Mouse (Mus musculus) kidney, adult 11 months (tissue): ENCODE data around the gene Lyrm2.

ENCODE experiments used
- DNase-seq: peaks from one replicate; pipeline ENCODE4 v3.0.0; 2022

Gene Lyrm2

DNA sequence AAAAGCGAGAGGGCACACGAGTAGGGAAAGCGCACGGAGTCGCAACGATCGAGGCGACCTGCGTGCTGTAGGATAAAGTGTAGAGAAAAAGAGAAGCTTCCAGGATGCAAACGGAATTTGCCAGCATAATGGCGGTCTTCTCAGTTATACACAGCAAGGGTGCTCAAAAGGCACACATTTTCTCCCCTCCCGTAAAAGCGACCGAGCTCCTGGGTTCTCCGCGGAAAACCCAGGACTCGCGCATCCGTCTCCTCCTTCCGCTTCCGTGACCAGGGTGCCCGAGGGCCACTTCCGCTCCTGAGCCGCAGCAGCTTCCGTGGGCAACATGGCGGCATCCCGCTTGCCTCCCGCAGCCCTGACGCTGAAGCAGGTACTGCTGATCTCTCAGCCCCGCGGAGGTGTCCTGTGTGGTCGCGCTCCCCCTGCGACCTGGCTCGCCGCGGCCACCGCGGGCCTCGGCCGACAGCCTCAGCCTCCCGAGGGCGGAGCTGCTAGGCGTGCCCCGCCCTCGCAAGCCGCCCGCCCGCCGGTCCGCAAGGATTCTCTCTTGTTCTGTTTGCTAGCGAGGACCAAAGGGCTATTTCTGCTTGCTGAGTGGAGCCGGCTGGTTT lies at the start of gene Lyrm2:
Lyrm2 (plus strand) TSS at position 288 of the 611 bp plus-strand sequence.
- peak; percentile 76 for DNase-seq

DNA sequence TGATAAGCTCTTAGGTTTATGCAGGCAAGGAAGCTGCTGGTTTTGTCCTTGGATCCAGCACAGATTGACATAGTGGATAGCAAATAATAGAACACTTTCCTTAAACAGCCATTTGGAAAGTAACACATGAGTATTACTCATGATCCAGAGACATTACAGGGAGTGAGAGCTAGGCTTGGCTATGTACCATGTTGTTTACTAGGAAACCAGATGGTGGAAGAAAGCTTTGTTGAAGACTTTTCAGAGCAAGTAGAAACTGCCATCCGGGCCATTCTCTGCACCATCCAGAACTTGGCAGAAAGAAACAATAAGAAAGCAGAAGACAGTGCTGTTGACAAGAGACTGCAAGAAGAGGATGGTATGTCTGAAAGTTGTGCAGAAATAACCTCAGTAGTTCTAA lies 49.3 kb upstream of the Lyrm2 start:
- no peak for DNase-seq

DNA sequence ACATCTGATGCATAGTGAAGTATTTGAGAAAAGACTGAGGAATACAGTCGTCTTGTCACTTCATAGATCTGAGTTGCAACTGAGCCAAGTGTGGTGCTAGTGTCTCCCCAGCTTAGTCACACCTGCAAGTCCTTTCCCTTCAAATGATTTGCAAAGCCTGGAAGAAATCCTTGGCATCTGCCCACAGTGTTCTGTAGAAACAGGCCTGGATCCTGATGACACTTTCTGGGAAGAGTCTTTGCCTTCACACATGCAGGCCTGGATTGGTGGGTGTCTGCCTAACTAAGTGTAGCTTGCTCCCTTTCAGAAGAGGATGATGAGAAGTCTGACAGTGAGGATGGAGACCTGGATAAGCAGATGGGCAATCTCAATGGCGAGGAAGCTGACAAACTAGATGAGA lies 42.6 kb upstream of the Lyrm2 start:
- no peak for DNase-seq

DNA sequence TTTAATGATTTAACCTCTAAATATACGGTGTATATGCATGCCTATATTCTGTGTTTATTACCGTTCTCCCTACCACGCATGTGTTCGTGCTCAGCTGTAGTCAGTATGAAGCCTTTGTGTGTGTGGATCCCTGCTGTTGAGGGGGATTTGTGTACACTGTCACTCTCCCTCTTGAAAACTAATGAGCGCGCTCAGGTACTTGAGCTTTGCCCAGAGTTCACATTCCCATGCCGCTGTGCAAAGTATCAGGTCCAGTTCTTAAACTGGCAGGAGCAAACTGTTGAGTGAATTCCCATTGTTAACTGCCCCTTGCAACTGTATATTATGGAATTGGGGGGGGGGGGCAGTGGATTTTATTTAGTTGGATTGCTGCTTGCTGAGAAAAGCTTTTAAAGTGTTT lies 32.6 kb upstream of the Lyrm2 start:
- peak; percentile 41 for DNase-seq

DNA sequence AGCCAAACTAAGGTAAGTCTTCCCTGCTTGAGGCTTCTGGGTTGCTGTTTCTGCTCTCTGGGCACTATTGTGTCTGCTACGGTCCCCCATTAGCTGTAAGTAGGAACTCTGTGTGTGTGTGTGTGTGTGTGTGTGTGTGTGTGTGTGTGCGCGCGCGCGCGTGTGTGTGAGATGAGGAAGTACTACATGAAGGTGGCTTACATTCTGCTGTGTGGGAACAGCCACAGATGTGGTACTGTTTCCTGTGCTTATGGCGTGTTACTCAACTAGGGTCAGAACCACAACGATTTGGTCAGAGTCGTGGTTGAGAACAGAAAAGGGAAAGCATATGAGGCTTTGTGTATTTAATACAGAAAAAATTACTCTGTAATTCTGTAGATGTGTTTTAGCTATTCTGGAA lies 32.0 kb upstream of the Lyrm2 start:
- DNase-seq: no peak

DNA sequence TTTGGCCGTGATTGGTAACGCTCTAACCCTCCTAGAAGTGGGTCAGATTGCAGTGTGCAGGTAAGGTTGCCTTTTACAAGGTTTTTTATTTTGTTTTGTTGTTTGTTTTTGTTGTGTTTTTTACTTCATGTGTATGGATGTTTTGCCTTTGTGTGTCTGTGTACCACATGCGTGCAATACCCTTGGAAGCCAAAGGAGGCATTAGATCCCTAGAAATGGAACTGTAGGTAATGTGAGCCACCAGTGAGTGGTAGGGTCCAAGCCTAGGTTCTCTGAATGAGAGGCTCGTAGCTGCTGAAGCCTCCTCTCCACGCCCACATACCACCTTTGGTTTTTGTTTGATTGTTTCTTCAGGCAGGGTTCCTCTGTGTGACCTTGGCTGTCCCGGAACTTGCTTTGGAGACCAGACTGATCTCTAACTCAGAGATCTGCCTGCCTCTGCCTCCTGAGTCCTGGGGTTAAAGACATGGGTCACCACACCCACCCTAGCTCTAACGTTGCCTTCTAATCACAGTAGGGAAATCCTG lies 29.7 kb upstream of the Lyrm2 start:
- DNase-seq: no peak

DNA sequence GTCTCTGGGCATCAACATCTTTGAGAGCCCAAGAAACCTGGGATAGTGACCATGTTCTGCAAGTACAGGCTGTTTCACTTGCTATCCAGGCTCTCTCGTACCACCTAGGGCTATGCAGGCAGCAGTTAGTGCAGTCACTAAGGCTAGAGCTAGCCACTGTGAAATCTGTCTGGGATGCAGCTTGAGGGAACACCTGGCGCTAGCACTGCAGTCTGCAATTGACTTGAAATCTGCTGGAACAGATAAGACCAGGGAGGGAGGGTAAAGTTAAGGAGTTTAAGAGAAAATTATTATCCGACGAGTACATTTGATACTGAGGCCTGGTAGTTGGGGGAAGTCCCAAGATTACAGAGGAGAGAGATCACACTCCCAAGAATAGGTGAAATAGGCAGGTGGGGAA lies 20.1 kb upstream of the Lyrm2 start:
- DNase-seq: no peak

DNA sequence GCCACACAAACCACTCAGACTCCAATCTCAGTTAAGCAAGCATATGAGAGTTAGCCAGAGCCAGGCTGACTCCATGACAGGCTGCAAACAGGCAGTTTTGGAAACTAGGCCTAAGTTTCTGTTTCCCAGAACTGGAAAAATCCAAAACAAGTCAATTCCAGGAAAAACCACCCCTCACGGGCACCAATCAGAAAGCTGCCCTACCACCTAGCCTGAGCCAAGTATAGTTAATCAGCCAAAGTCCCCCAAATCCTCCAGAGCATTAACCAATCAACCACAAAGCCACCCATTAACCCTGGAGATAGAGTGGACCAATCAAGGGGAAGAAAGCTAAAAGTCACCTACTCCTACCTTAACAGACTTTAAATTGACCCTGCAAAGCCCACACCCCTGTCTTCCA lies 12.9 kb upstream of the Lyrm2 start:
- DNase-seq: no peak

DNA sequence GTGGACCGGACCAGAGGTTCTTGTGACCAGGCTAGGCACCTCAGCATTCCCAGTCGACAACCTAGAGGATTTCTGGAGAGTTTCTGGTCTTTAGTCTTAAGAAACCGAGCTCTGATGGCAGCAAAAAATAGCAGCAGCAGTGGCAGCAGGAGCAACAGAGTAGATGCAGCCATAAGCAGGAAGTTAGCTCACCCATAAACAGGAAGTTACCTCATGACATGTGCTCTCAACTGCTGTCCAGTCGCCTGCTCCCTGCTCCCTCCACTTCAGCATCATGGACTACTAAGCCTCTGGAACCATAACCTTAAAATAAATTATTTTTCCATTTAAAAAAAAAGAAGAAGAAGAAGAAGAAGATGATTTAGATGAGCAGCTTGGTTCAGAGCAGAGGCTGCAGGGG lies 11.0 kb upstream of the Lyrm2 start:
- DNase-seq: no peak

DNA sequence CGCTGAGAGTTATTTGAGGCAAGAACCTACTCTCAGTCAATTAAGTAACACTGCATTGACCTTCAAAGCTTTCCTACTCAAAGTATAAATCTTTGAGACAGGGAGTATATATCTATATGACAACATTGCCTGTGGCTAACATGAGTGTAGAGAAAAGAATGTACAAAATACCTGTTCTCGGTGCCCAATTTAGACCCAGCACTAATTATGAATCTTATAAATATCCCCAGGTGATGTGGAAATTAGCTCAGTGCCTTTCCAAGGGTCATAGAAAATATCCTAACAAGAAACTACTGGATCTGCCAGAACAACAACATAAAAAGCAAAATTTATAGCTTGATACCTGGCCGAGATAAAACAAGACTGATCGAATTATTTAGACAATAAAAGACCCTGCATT lies 1.1 kb upstream of the Lyrm2 start:
- DNase-seq: no peak

DNA sequence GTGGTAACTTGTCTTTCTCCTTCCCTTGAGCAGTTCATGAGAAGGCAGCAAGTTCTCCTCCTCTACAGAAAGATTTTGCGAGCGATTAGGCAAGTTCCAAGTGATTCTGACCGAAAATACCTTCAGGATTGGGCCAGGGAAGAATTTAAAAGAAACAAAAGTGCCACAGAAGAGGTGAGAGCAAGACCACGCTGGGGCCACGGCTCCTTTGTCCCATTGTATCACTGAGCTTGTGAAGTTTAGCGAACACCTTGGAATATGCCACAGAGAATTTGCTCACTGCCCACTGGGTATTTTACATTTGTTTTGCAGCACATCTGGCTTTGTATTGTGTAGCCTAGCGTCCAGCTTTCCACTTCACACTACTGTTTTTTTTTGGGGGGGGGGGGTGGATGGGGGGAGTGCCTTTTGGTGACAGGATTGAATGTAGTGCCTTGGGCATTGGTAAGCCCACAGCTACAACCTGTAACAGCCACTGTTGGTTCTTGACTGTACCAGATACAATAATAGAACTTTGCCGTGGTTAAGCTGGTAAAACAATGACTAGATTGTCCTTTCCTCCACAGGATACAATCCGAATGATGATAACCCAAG lies 621 bp downstream of the Lyrm2 start:
- no peak for DNase-seq

DNA sequence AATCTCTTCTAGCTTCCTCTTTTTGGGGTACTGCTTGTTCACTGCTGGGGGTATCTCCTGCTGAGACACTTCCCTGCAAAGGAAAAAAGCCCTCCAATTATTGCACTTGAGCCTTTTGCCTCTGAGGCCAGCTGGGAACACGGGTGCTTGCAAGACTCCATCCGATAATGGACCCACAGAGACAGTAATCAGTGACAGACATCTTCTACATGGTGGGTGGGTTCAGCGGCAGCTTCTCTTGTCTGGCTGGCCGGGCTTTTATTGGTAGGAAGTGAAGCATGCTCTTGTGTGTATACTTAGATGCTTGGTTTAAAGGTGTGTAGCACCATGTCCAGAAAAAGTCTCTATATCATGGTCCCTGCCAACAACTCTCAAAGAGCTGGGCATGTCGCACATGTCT lies 17.4 kb downstream of the Lyrm2 start:
- no peak for DNase-seq

DNA sequence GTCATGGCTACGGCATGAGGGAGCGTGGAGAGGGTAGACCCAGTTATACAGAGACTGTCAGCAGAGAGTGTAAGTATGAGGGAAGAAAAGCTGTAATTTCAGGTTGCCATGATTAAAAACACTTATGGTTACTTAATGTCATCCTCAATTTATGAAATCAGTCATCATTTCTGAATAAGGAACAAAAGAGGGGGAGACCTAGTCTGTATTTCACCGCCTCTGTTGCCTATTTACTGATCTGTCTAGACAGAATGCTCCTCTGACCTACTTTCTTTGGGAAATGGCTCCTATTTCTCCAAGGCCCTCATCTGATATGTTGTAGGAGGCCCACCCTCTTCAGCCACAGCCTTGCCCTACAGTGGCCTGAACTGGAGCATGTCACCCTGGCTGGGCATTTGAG lies 20.6 kb downstream of the Lyrm2 start:
- DNase-seq: no peak

DNA sequence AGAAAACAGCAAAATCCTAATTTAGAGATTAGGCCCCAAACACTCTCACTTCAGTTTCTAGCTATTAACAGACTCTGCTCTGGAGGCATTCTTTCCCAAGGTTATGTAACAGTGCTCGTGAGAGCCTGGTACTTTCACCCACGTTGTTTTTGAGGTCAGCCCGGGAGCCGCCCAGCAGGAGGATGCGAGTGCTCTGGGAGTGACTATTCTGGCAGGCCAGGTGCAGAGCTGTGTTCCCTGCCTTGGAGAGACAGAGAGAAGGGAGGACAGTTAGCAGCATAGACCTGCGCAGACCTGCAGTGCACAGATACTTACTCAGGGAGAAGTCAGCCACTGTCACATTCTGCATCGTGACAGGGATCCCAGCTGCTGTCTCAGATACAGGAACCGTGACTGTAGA lies 24.2 kb downstream of the Lyrm2 start:
- DNase-seq: peak; percentile 57

DNA sequence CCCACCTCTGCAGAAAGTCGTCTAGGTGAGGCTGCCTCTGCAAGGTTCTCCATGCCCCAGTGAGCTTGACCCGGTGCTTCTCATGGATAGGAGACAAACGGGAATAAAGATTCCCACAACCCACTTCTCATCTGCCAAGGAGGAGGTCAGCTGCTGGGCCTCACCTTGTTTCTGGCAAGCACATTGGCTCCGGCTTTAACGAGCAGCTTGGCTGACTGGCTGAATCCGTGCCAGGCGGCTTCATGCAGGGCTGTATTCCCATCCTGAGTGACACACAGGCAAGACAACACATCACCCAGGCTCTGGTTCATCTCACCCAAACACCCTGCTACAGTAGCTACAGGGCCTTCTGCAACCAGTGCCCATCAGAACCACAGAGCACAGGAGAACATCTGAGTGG lies 26.9 kb downstream of the Lyrm2 start:
- DNase-seq: peak; percentile 54

DNA sequence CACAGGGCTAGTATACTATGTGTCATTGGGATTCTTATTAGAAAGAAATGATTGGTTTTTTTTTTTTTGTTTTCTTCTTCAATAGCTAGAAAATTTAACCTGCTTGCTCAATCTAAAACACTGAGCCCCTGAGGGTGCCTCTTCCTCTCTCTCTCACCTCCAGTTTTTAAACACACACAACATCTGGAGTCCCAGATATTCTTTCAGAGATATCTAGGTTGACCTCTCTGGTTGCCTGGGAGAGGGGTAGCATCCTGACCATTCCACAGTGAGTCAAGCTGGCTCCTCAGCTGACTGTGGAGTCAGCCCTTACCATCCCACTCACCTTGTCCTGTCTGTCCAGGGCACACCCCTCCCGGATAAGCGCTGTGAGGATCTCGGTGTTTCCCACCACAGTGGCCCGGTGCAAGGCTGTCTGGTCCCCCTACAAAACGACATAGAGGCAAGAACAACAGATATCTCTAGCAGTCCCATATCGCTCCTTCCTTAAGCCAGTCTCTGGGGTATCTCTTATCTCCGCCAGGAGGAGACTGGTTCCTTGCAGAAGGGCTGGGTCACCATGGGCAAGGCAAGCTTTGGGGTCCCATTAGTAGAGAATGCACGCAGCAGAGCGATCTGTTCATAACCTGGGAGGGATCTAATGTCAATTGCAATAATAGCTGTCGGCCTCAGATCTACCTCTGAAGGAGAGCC lies 28.5 kb downstream of the Lyrm2 start:
- DNase-seq: no peak

DNA sequence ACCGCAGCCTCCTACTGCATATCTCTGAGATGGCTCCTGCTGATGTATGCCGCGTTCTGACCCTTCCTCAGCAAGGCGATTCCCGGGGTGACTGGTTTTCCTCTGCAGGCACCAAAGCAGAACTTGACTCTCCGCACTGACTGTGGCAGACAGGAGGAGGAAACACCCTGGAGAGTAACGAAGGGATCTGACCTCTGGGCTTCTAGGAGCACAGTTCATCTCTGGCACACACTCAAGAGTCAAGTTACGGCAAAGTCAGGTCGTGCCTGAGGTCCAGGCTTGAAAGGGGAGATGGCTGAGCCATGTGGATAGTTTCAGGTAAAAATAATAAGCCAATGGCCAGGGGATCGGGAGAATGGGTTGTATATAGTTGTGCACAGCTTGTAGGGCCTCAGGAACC lies 29.3 kb downstream of the Lyrm2 start:
- no peak for DNase-seq

DNA sequence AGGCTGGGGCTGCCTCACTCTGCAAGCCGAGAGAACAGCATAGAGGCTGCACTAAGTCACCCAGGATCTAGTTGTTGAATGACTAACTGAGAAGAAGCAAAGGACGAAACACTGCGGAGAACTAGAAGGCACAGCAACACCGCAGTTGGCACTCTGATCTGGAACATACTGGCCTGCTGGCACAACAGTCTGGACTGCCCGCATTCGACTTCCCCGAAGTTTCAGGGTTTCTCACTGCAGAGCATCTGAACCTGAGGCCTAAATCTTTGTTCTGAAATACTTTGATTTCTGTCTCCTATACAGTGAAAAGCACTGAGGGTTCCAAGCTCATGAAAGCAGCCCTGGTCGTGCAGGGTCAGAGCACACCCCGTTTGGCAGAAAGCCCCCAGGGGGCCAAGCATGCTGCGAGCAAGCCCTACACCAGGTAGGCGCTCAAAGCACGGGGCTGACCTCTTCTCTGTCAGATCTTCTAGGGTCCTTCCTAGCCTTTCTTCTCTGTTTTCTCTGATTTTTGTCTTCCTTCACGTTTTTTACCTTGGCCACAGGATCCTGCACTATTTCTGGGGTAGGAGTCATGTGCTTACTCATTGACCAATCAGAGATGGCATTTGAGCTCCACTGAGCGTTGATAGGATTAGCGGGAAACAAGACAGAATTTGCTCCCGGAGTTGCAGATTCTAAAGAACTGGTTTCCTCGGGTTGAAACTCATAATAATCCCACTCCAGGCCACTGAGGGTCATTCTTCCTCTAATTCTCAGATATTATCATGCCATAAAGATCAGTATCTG lies 33.6 kb downstream of the Lyrm2 start:
- peak; percentile 11 for DNase-seq

DNA sequence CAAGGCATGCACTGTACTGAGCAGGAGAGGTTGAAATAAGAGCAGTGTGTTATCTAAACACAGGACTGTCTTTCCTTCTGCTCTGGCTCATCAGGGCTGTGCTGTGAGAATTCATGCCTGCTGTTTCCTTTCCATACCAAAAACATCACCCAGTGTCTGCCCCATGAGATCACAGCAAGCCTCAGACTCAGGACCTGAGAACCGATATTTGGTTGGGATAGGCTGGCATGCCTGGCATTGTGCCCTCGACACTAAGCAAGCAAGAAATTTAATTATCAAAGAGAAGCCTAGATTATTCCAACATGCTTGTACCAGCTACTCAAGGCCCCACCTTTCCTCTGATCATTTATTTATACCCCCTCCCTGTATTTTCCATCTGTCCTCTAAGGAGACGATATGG lies 34.5 kb downstream of the Lyrm2 start:
- DNase-seq: no peak

DNA sequence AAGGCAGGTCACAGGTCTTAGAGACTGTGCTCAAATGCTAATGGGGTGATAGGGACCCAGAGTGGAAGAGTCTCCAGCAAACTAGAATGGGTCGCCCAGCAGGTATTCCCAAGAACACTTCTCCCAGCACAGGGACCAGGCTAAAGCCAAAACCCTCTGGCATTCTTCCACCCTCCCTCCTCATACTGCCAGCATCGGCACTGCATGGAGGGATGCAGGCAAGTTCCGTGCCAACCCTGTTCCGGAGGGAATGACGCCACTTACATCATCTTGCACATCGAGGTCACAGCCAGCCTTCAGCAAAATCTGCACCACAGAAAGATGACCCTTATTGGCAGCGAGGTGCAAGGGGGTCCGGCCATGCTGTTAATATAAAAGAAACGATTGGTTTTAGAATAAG lies 36.0 kb downstream of the Lyrm2 start:
- DNase-seq: no peak

DNA sequence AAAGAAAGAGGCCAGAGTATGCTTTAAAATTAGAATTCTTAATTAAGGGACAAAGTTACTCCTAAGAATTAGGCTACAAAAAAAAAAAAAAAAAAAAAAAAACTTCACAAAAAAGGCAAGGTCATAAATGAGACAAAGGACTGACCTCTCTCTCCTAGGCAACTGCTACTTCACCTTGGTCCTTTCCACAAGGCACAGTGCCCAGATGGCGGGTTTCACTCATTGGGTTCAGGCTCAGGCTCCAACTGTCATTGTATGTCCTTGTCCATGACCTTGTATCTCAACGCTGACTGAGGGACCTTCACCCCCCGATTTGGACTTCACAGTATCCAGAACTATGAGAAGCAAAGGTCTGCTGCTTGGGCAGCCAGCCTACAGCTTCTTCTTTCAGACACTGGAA lies 38.3 kb downstream of the Lyrm2 start:
- no peak for DNase-seq
